Mouse (Mus musculus) thymus, postnatal 4 days (tissue): ENCODE results near the gene Ptpru.
"Not testable (repeated sequence)": the region's sequence is repeated elsewhere in the genome, so short reads cannot be mapped to it uniquely, and the experiment has no call there.

Experiments
- DNase-seq: peaks from one replicate; pipeline ENCODE4 v3.0.0; 2021

The Ptpru gene

DNA sequence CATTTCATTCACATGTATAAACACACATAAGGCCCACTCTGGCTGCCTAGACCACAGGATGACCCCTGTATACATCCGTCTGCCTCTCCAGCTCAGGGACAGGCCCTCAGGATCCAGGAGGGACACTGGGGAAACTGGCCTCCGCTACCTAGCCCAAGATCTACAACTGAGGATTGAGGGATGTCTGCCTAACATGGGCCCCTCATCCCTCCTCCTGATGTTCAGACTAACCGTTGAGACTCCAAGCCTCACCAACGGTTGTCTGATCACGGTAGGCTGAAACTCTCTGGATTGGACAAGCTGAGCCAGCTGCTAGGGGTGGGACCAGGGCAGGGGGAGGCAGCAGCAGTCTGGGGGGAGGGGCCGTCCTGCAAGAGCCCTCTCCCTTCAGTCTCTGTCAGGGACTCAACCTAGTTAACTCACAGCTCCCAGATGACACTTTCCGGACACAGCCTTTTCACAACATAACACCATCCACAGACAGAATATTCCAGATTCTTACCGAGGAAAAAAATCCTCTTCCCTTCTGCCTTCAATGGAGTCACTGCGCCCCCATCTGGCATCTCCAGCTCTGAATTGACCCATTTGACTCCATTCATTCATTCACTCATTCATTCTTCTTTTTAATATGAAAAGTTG is 4.0 kb downstream of the Ptpru start:
- peak; percentile 66 for DNase-seq

GRCm38 (mm10) chr4:131832759-131833407 is 5.2 kb downstream of the Ptpru start:
- DNase-seq: no peak

DNA sequence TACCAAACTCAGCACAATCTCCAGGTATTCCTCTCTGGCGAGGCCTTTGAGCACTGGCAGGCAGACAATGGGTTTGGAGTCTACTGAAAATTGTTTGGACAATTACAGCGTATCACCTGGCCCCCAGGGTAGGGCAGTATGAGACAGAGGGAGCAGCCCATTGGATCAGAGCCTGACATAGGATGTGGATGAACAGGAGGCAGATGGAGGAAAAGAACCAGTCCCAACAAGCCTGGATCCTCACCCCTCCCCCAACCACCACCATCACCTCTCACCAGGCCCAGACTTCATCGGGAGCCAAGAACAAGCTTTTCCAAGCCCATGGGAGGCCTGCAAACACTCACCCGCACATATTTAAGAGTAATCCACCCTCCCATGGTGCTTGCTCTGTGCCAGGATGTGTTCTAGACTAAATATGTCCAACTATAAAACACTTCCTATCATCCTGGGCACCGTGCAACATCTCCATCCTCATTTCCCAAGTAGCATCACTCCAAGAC is 6.5 kb downstream of the Ptpru start:
- no peak for DNase-seq

- no peak for DNase-seq
Measured at GRCm38 (mm10) chr4:131829123-131829522, 9.0 kb downstream of the Ptpru start.

- DNase-seq: no peak
Measured at GRCm38 (mm10) chr4:131826905-131827304, 11.2 kb downstream of the Ptpru start.

- DNase-seq: peak; percentile 86
Measured at GRCm38 (mm10) chr4:131825830-131826229, 12.3 kb downstream of the Ptpru start.

DNA sequence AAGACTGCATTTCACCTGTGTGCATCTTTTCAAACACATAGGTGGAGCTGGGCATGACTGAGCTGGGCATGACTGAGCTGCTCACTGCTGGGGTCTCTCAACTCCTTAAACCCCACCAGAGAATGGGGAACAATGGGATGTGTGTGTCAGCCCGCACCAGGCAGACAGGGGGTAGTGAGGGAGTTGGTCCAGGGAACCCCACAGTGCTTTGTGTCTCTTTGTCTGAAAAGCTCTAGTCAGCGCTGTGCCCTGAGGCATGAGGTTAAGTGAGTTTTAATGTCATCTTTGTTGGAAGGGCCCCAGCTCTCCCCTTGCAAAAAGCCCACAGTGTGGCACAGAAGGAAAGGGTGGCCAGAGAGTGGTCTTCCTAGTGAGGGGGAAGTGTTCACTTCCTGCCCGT is 13.1 kb downstream of the Ptpru start:
- DNase-seq: no peak

GRCm38 (mm10) chr4:131822583-131822982 is 15.5 kb downstream of the Ptpru start:
- DNase-seq: no peak

- no peak for DNase-seq
Measured at GRCm38 (mm10) chr4:131821161-131821731, 16.8 kb downstream of the Ptpru start.

DNA sequence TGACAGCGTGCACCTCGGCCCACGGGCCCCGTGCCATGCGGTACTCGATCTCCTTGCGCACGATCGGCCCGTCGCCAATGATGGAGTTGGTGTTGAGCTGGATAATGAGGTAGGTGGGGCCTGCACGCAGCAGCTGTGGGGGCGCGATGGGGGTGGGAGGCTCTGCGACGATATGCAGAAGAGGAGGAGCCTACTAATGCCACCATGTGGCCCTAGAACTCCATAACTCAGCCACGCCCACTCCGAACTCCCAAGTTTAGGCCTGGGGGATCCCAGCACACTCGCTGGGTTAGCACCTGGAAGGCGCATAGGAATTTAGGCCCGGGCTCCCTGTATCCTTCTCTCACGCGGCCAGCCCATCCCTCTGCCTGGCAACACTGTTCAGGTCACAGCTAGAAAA is 19.2 kb downstream of the Ptpru start:
- no peak for DNase-seq

GRCm38 (mm10) chr4:131815774-131816173 is 22.3 kb downstream of the Ptpru start:
- no peak for DNase-seq

DNA sequence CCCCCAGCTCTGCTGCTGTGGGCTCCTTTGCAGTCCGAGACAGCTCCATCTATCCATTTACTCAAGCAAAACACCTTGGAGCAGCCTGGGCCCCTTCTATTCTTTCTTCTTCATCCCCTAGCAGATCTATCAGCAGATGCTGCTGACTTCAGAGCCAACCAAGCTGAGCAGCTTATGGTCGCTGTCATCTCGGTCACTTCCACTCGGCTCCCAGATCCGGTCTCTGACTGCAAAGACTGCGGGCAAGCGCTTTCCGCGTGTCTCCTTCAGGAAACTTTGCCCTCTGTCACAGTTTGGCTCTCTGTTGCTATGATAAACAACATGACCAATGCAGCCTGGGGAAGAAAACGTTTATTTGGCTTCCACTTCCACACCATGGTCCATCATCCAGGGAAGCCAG is 23.2 kb downstream of the Ptpru start:
- no peak for DNase-seq

DNA sequence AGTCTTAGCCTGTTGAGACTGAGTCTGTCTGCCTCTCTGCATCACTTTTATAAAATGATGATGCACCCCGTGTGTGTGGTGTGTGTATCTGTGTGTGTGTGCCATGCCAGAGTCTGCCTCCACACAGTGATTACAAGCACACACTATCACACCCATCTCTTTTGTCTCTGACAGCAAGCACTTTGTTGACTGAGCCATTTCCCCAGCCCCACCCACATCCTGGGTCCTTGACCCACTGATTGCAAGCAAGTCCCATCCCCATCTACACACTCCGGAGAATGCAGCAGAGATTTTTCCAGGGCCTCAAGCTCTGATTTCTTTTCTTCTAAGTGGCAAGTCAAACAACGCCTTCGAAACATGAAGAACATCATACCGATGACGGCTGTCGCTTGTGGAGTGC is 24.3 kb downstream of the Ptpru start:
- no peak for DNase-seq

DNA sequence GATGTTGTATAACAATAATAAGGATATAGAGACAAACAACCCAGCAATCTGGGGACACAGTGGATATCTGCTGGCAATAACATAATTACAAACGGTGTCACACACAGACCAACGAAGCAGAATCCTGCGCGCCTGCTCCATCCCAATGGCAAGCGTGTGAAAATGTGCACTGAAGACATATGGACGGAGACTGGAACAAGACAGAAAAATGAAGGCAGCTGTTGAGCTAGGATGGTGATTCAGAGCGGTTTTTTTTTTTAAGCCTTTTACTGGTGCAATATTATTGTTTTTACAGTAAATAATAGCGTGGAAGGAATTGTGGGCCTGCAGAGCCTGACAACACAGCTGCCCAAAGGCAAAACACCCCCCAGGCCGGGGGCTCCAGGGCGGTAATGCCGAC is 25.6 kb downstream of the Ptpru start:
- no peak for DNase-seq

GRCm38 (mm10) chr4:131805255-131805654 is 32.8 kb downstream of the Ptpru start:
- DNase-seq: no peak

- not testable (repeated sequence) for DNase-seq
Measured at GRCm38 (mm10) chr4:131804732-131805131, 33.4 kb downstream of the Ptpru start.

- no peak for DNase-seq
Measured at GRCm38 (mm10) chr4:131803846-131804245, 34.2 kb downstream of the Ptpru start.

DNA sequence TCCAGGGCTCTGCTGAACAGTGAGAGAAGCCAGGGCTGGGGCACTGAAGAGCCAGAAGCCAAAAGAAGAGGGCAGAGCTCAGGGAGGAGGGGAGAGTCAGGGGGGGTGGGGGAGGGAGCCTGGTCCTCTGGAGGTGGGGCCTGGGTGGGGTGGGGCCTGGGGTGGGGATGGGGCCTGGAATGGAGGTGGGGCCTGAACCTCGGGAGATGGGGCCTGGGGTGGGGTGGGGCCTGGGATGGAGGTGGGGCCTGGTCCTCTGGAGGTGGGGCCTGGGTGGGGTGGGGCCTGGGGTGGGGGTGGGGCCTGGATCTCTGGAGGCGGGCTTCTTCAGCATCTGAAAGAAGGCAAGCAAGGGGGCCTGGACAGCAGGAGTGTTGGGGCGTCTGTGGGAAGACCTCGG is 39.1 kb downstream of the Ptpru start:
- DNase-seq: no peak

- DNase-seq: no peak
Measured at GRCm38 (mm10) chr4:131797920-131798319, 40.2 kb downstream of the Ptpru start.

- DNase-seq: no peak
Measured at GRCm38 (mm10) chr4:131797483-131797882, 40.6 kb downstream of the Ptpru start.

- DNase-seq: no peak
Measured at GRCm38 (mm10) chr4:131796312-131797080, 41.6 kb downstream of the Ptpru start.

- no peak for DNase-seq
Measured at GRCm38 (mm10) chr4:131786800-131787199, 51.3 kb downstream of the Ptpru start.

DNA sequence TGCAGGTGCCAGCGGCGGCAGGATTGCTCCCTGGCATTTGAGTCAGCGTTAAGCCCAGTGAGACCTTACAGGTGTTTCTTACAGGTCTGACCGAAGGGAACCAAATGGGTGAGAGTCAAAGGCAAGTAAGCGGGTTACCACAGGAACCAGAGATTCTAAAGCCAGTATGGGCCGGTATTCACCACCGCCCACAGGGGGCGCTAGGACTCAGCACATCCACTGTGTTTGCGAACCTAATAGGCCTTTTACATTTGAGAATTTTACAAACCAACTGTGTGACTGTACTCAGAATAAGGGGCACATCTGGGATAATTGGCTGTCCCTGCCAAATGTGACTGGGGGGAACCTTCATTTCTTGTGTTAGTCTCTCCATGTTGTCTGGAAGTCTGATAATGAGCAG is 54.1 kb downstream of the Ptpru start:
- peak; percentile 75 for DNase-seq

DNA sequence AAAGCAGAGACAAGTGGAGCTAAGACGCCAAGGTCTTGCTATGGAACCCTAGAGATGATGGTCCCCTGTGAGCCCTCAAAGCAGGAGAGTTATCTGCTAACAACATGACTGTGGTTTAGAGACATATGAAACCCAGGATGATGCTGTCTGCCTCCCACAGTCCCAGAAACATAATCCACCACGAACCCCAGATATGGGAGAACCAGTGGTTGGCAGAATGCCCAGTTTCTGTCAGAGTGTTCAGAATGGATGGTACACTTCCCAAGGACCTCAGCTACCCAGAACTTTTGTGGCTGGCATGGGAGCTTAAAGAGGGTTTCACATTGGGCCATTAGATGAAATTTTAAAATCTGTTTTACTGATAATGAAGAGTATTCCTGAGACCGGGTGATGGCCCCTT is 57.1 kb downstream of the Ptpru start:
- no peak for DNase-seq
